Mouse (Mus musculus) limb, embryonic 14.5 days (tissue): ENCODE measurements around the gene Prkn. TPM values are rescaled to one million over a fixed set of nuclear protein-coding genes. Genes with fewer than 3 reads are reported as not detected.

Experiments used
- ATAC-seq: fragments of 200-750 bp; cut with Nextera tagmentation; 2 replicates; pipeline ENCODE4 v1.8.0; 2017; ENCODE audit warnings: low read depth, moderate number of reproducible peaks, moderate TSS enrichment; ENCODE audit not compliant: low FRiP score
- DNase-seq: peaks from one replicate; pipeline ENCODE4 v3.0.0-alpha.2; 2015; ENCODE audit warnings: low spot score
- H3K27ac ChIP-seq: fragments of 300-500 bp; sonication (generic); replicated peaks from 2 replicates; pipeline ENCODE4 v1.5.1; 2014; ENCODE audit warnings: low read depth, mild to moderate bottlenecking, low read length, moderate library complexity, mixed read lengths
- H3K27me3 ChIP-seq: fragments of 300-500 bp; sonication (generic); 2 replicates; pipeline ENCODE4 v1.6.1; 2014; ENCODE audit warnings: low read length, mixed read lengths; ENCODE audit not compliant: control insufficient read depth, insufficient read depth
- H3K36me3 ChIP-seq: fragments of 300-500 bp; sonication (generic); 2 replicates; pipeline ENCODE4 v1.6.1; 2014; ENCODE audit warnings: mild to moderate bottlenecking, low read length, moderate library complexity, mixed read lengths; ENCODE audit not compliant: control insufficient read depth, insufficient read depth
- H3K4me1 ChIP-seq: fragments of 300-500 bp; sonication (generic); 2 replicates; pipeline ENCODE4 v1.6.1; 2014; ENCODE audit warnings: antibody characterized with exemption, low read length, mixed read lengths; ENCODE audit not compliant: control insufficient read depth, insufficient read depth
- H3K4me2 ChIP-seq: fragments of 300-500 bp; sonication (generic); replicated peaks from 2 replicates; pipeline ENCODE4 v1.6.1; 2014; ENCODE audit warnings: low read depth, mild to moderate bottlenecking, low read length, moderate library complexity; ENCODE audit not compliant: severe bottlenecking
- H3K4me3 ChIP-seq: fragments of 300-500 bp; sonication (generic); replicated peaks from 2 replicates; pipeline ENCODE4 v1.5.1; 2014; ENCODE audit warnings: low read length
- H3K9ac ChIP-seq: fragments of 300-500 bp; sonication (generic); 2 replicates; pipeline ENCODE4 v1.6.1; 2014; ENCODE audit warnings: mild to moderate bottlenecking, low read depth, low read length, moderate library complexity; ENCODE audit not compliant: severe bottlenecking
- H3K9me3 ChIP-seq: fragments of 300-500 bp; sonication (generic); 2 replicates; pipeline ENCODE4 v1.6.1; 2016; ENCODE audit warnings: low read length; ENCODE audit not compliant: control insufficient read depth
- POLR2A ChIP-seq: fragments of 200-500 bp; IDR thresholded peaks from 2 replicates; pipeline ENCODE4 v1.8.0; 2012; ENCODE audit warnings: inconsistent platforms, mild to moderate bottlenecking, moderate library complexity, borderline replicate concordance; ENCODE audit not compliant: insufficient read depth, insufficient read length; ENCODE audit errors: extremely low read depth
- WGBS: fragments of 180-500 bp; shearing (Covaris S2); extraction: QIAGEN DNeasy Blood & Tissue Kit; methylation state at CpG from one replicate; pipeline ENCODE4 v1.1.7; 2014; 5-methylcytosine and 5-hydroxymethylcytosine counted together
- polyA plus RNA-seq, 2 experiments: library from polyadenylated mRNA; depleted of rRNA in 1 of 2; stranded (reverse) in 1 of 2; unstranded in 1 of 2; fragments of >200 nt; fragmentation: Nextera tagmentation in 1 of 2; extraction: Ambion mirVana in 1 of 2; gene quantifications; 2 replicates each; pipeline versions ENCODE4 v1.2.1 to v1.2.3; 2012 to 2014

Prkn gene
- polyA plus RNA-seq, 2 experiments: 2.3 to 2.7 TPM

GRCm38 (mm10) chr17:12094827-12095590, 1254.8 kb downstream of the Prkn start:
- H3K9ac ChIP-seq: no peak overlapping the region
- H3K27me3 ChIP-seq: no peaks in the 10 kb centered on the region
- H3K4me1 ChIP-seq: no peaks in the 10 kb centered on the region
- H3K9me3 ChIP-seq: no peaks in the 10 kb centered on the region
- no peak overlapping the region for H3K27ac ChIP-seq
- H3K4me2 ChIP-seq: no peak overlapping the region
- no peak for TF ChIP-seq POLR2A
- DNase-seq (no peak), ATAC-seq (no peak)
- H3K4me3 ChIP-seq: no peak overlapping the region
- 85% methylated on average over 9 of the region's 9 CpGs for WGBS
- H3K36me3 ChIP-seq: no peaks in the 10 kb centered on the region

GRCm38 (mm10) chr17:12099415-12099814, 1259.2 kb downstream of the Prkn start:
- DNase-seq: no peak

DNA sequence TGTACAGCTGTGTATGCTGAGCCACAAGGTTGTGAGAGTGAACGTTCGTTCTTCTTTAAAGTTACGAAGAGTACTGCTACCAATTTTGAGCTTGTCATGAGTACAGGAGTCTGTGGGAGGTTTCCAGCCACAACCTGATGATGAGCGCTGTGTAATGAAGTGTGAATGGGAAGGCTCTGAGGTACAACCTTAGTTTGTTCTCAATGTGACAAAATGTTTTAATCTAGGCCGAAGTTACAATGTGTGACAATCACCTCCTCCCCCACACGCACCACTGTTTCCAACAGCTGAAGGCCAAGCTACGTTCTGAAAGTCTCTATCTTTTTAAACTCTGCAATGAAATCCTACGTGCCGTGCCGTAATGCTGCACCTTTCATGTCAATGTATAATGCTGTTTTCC, 1262.1 kb downstream of the Prkn start:
- no peaks in the 10 kb centered on the region for H3K4me1 ChIP-seq
- no peaks in the 10 kb centered on the region for H3K27me3 ChIP-seq
- TF ChIP-seq POLR2A: no peak
- H3K36me3 ChIP-seq: no peaks in the 10 kb centered on the region
- no peak overlapping the region for H3K9ac ChIP-seq
- ATAC-seq: no peak
- H3K4me2 ChIP-seq: no peak overlapping the region
- H3K27ac ChIP-seq: no peak overlapping the region
- WGBS: 95% methylated on average over 10 of the region's 10 CpGs
- no peak for DNase-seq
- no peaks in the 10 kb centered on the region for H3K9me3 ChIP-seq
- H3K4me3 ChIP-seq: no peak overlapping the region

More at GRCm38 (mm10) chr17:12099415-12099814, 1259.2 kb downstream of the Prkn start:
- no peak for ATAC-seq
- Histone ChIP-seq H3K4me1 (no peaks in the 10 kb centered on the region), H3K9me3 (no peaks in the 10 kb centered on the region), H3K27ac (no peak overlapping the region), H3K9ac (no peak overlapping the region), H3K4me3 (no peak overlapping the region), H3K4me2 (no peak overlapping the region), H3K36me3 (no peaks in the 10 kb centered on the region), H3K27me3 (no peaks in the 10 kb centered on the region)
- TF ChIP-seq POLR2A: no peak

DNA sequence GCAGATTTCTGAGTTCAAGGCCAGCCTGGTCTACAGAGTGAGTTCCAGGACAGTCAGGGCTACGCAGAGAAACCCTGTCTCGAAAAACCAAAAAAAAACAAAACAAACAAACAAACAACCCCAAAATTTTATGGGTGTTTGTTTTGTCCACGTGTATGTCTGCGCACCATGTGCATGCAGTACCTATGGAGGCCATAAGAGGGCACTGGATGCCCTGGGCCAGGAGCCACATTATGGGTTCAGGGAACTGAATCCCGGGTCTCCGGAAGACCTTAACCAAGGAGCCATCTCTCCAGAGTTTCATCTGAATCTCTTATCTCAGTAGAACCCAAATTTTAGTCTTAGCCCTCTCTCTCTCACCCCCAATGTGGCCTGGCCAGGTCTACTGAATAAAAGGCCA, 1263.6 kb downstream of the Prkn start:
- WGBS: 82% methylated on average over 6 of the region's 6 CpGs
- DNase-seq: no peak
- ATAC-seq: no peak

DNA sequence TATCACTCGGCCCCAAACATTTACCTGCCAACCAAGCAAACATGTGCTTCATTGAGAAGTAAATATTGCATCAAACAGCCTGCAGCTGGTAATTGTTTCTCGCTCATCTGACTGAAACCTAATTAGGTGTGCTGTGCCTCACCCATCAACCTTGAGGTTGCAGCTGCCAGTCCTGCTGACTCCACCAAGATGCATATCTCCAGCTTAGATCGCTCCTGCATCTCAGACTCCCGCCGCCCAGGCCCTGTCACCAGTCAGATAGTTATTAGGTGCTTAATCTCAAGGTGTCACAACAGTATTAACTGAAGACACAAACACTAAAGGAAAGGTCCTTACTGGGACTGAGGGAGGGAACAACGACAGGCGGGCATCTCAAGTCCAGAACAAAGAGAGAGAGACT, 1264.1 kb downstream of the Prkn start:
- H3K4me3 ChIP-seq: no peak overlapping the region
- DNase-seq: no peak
- H3K36me3 ChIP-seq: no peaks in the 10 kb centered on the region
- no peak for ATAC-seq
- H3K4me1 ChIP-seq: no peaks in the 10 kb centered on the region
- H3K27ac ChIP-seq: no peak overlapping the region
- TF ChIP-seq POLR2A: no peak
- 80% methylated on average over 7 of the region's 7 CpGs for WGBS
- no peaks in the 10 kb centered on the region for H3K27me3 ChIP-seq
- H3K4me2 ChIP-seq: no peak overlapping the region
- H3K9me3 ChIP-seq: no peaks in the 10 kb centered on the region
- no peak overlapping the region for H3K9ac ChIP-seq

More for the DNA sequence above, 1263.6 kb downstream of the Prkn start:
- Histone ChIP-seq H3K9me3 (no peaks in the 10 kb centered on the region), H3K4me1 (no peaks in the 10 kb centered on the region), H3K4me3 (no peak overlapping the region), H3K36me3 (no peaks in the 10 kb centered on the region), H3K9ac (no peak overlapping the region), H3K27ac (no peak overlapping the region), H3K4me2 (no peak overlapping the region), H3K27me3 (no peaks in the 10 kb centered on the region)
- no peak for TF ChIP-seq POLR2A
